Mouse (Mus musculus) liver, embryonic 14.5 days (tissue): Measurements from ENCODE around the gene Exosc5. TPM values are rescaled to one million over a fixed set of nuclear protein-coding genes. Genes with fewer than 3 reads are reported as not detected.
A peak's percentile ranks its signal among the peaks of the same experiment; 100 is the strongest.

Experiments
- ATAC-seq: fragments of 200-750 bp; cut with Nextera tagmentation; 2 replicates; pipeline ENCODE4 v1.8.0; 2017; ENCODE audit warnings: moderate number of reproducible peaks, mild to moderate bottlenecking, moderate library complexity; ENCODE audit not compliant: insufficient read depth
- DNase-seq, 3 experiments: peaks; one replicate each; pipeline ENCODE4 v3.0.0-alpha.2; 2012 to 2013; ENCODE audit warnings: low read depth in 3 of 3, low spot score in 3 of 3
- H3K27ac ChIP-seq: fragments of 300-500 bp; sonication (generic); 2 replicates; pipeline ENCODE4 v1.5.1; 2014; ENCODE audit warnings: moderate library complexity, mild to moderate bottlenecking, control low read depth, inconsistent platforms
- H3K27me3 ChIP-seq: fragments of 300-500 bp; sonication (generic); 2 replicates; pipeline ENCODE4 v1.6.1; 2014; ENCODE audit warnings: mild to moderate bottlenecking, low read length, moderate library complexity; ENCODE audit not compliant: control insufficient read depth, insufficient read depth
- H3K36me3 ChIP-seq: fragments of 300-500 bp; sonication (generic); replicated peaks from 2 replicates; pipeline ENCODE4 v1.6.1; 2014; ENCODE audit warnings: low read depth; ENCODE audit not compliant: control insufficient read depth, insufficient read depth
- H3K4me1 ChIP-seq, 2 experiments: fragments of 200-500 bp in 1 of 2; fragments of 300-500 bp in 1 of 2; sonication (generic) in 1 of 2; replicated peaks; 2 replicates each; pipeline ENCODE4 v1.6.1; 2012 to 2014; ENCODE audit warnings: antibody characterized with exemption in 1 of 2, inconsistent platforms in 1 of 2, low read length in 1 of 2; ENCODE audit not compliant: control insufficient read depth in 2 of 2, insufficient read depth in 2 of 2
- H3K4me2 ChIP-seq: fragments of 300-500 bp; sonication (generic); 2 replicates; pipeline ENCODE4 v1.6.1; 2014; ENCODE audit warnings: low read depth, mild to moderate bottlenecking, control low read depth, moderate library complexity
- H3K4me3 ChIP-seq, 2 experiments: fragments of 200-500 bp in 1 of 2; fragments of 300-500 bp in 1 of 2; sonication (generic) in 1 of 2; 2 replicates each; pipeline ENCODE4 v1.5.1; 2012 to 2014; ENCODE audit warnings: low read depth in 2 of 2, low read length in 2 of 2, mild to moderate bottlenecking in 2 of 2, control low read depth in 1 of 2, inconsistent platforms in 1 of 2, moderate library complexity in 1 of 2; ENCODE audit not compliant: insufficient read depth in 1 of 2
- H3K9ac ChIP-seq: fragments of 300-500 bp; sonication (generic); replicated peaks from 2 replicates; pipeline ENCODE4 v1.6.1; 2014; ENCODE audit warnings: mild to moderate bottlenecking, control low read depth, moderate library complexity
- H3K9me3 ChIP-seq: fragments of 300-500 bp; sonication (generic); 2 replicates; pipeline ENCODE4 v1.6.1; 2016; ENCODE audit warnings: low read length, mixed read lengths; ENCODE audit not compliant: control insufficient read depth
- CTCF ChIP-seq: IDR thresholded peaks from 2 replicates; pipeline ENCODE4 v1.5.1; 2016; ENCODE audit warnings: antibody characterized with exemption, low read depth, control low read depth
- EP300 ChIP-seq: IDR thresholded peaks from 2 replicates; pipeline ENCODE4 v1.6.1; 2016; ENCODE audit warnings: antibody characterized with exemption, low read depth
- WGBS: fragments of 180-500 bp; shearing (Covaris S2); extraction: QIAGEN DNeasy Blood & Tissue Kit; methylation state at CpG from one replicate; pipeline ENCODE4 v1.1.7; 2014; ENCODE audit not compliant: insufficient replicate concordance; 5-methylcytosine and 5-hydroxymethylcytosine counted together
- polyA plus RNA-seq, 2 experiments: library from polyadenylated mRNA; depleted of rRNA in 1 of 2; stranded (reverse) in 1 of 2; unstranded in 1 of 2; fragments of >200 nt; fragmentation: Nextera tagmentation in 1 of 2; extraction: Ambion mirVana in 1 of 2; gene quantifications; 2 replicates each; pipeline versions ENCODE4 v1.2.1 to v1.2.3; 2012 to 2014

Gene Exosc5
- polyA plus RNA-seq, 2 experiments: 33.7 to 48.1 TPM

- DNase-seq: no peak
- 85% methylated on average over 2 of the region's 2 CpGs for WGBS
- Histone ChIP-seq H3K4me2 (no peak overlapping the region), H3K36me3 (peaks cover 24% of the 10 kb centered on the region), H3K4me1 (peaks cover 2 to 24% of the 10 kb centered on the region in 2 experiments), H3K9ac (no peak overlapping the region), H3K27ac (no peak overlapping the region), H3K27me3 (no peaks in the 10 kb centered on the region), H3K9me3 (peaks cover 2% of the 10 kb centered on the region), H3K4me3 (no peak overlapping the region)
- ATAC-seq: no peak
- TF ChIP-seq EP300: no peak
- TF ChIP-seq CTCF: peak; percentile 44
Observed at GRCm38 (mm10) chr7:25702350-25702749, 43.4 kb downstream of the Exosc5 start.

DNA sequence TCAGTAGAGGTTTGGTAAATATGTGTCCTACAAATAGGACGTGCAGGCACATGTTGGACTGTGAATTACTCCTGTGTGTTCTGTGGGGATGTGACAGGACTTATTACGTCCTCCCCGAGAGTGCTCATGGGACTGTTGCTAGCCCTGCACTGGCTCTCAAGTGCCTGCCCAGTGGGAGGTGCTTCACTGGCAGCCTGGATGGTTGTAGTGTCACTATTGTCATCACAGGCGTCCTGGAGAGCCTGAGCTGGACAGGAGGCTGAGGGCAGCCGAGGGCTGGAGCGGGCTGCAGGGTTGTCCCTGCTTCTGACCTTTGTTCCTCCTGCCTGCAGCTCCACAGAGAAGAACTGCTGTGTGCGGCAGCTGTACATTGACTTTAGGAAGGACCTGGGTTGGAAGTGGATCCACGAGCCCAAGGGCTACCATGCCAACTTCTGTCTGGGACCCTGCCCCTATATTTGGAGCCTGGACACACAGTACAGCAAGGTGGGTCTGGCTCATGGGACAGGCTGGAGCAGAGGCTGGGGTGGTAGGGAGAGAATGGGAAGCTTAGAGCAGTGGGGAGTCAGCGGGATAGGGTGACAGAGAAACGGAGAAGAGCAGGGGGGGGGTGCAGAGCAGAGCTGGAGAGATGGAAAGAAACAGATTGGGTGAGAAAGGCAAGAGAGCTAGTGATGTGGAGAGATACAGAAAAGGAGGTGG, 45.0 kb downstream of the Exosc5 start:
- WGBS: 60% methylated on average over 10 of the region's 10 CpGs
- TF ChIP-seq EP300 (no peak), CTCF (no peak)

GRCm38 (mm10) chr7:25704716-25705364, 45.9 kb downstream of the Exosc5 start:
- Histone ChIP-seq H3K9ac (no peak overlapping the region), H3K4me1 (peaks cover 2 to 31% of the 10 kb centered on the region in 2 experiments), H3K4me2 (peak overlapping the region; percentile 42), H3K27ac (no peak overlapping the region), H3K9me3 (peaks cover 2% of the 10 kb centered on the region), H3K27me3 (no peaks in the 10 kb centered on the region), H3K36me3 (peaks cover 14% of the 10 kb centered on the region), H3K4me3 (no peak overlapping the region; a peak in 1 of 4 replicates)
- TF ChIP-seq EP300 (no peak), CTCF (no peak)
- WGBS: 44% methylated on average over 36 of the region's 37 CpGs
- ATAC-seq: no peak
- no peak for DNase-seq

More for the DNA sequence above, 45.0 kb downstream of the Exosc5 start:
- H3K4me2 ChIP-seq: peak overlapping the region; percentile 42
- H3K9me3 ChIP-seq: peaks cover 2% of the 10 kb centered on the region
- DNase-seq (no peak), ATAC-seq (peak; percentile 31)
- H3K9ac ChIP-seq: no peak overlapping the region
- peaks cover 2 to 29% of the 10 kb centered on the region in 2 experiments for H3K4me1 ChIP-seq
- H3K27ac ChIP-seq: no peak overlapping the region
- H3K4me3 ChIP-seq: 0 out of 4 replicates have a peak overlapping the region, but pooled peaks of 1 of the 2 experiments have one; percentile 12
- no peaks in the 10 kb centered on the region for H3K27me3 ChIP-seq
- peaks cover 15% of the 10 kb centered on the region for H3K36me3 ChIP-seq

DNA sequence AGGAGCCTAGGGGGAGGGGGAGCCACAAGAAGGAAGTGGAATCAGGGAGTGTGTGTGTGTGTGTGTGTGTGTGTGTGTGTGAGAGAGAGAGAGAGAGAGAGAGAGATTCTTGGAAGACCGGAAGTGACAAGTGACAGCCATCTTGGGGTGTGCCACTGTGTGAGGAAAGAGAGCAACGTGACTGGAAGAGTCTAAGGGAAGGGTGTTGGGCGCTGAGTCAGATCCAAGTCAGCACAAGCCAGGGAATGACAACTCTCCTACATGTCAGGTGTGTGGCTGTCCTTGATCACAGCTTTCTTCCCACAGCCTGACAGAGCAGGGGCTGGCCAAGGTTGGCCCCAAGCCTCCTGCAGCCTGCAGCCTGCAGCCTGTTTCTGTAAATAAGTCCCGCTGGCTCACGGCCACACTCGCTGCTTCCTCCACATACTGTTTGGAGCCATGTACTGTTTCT, 46.9 kb downstream of the Exosc5 start:
- no peaks in the 10 kb centered on the region for H3K27me3 ChIP-seq
- H3K36me3 ChIP-seq: peaks cover 12% of the 10 kb centered on the region; the same call in 1 of the 2 replicates
- H3K4me2 ChIP-seq: no peak overlapping the region
- no peak overlapping the region for H3K4me3 ChIP-seq
- peaks cover 2 to 32% of the 10 kb centered on the region in 2 experiments for H3K4me1 ChIP-seq
- ATAC-seq (no peak), DNase-seq (no peak)
- WGBS: 69% methylated on average over 6 of the region's 6 CpGs
- TF ChIP-seq EP300 (no peak), CTCF (no peak)
- H3K9me3 ChIP-seq: peaks cover 2% of the 10 kb centered on the region
- H3K9ac ChIP-seq: no peak overlapping the region
- H3K27ac ChIP-seq: no peak overlapping the region

DNA sequence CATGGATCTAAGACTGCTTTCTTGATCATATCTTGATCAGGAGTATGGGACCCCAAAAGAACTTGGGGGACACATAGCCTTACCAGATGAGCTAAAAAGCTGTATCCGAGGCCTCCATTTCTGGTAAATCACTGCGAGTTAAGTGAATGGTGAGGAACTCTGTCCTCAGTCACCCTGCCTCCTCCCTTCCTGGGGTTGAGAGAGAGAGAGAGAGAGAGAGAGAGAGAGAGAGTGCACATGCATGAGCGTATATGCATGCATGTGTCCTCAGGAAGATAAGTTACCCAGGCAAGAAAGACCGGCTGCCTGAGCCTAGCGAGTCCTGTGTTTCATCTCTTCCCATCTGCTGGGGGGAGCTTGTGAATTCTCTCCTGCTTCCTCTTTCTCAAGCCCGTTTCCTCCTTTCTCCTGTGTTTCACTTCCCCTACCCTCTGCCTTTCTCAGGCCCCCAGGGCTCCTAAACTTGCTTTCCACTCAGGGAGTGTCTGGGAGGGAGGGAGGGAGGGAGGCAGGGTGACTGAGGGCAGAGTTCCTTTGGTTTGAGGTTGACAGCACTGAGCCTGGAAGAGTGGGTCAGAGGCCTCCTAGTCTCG, 47.7 kb downstream of the Exosc5 start:
- Histone ChIP-seq H3K4me3 (no peak overlapping the region), H3K27ac (no peak overlapping the region), H3K9ac (no peak overlapping the region), H3K9me3 (peaks cover 2% of the 10 kb centered on the region), H3K27me3 (no peaks in the 10 kb centered on the region), H3K4me2 (no peak overlapping the region), H3K36me3 (peaks cover 11% of the 10 kb centered on the region; the same call in 1 of the 2 replicates), H3K4me1 (peaks cover 2 to 38% of the 10 kb centered on the region in 2 experiments)
- no peak for TF ChIP-seq CTCF
- ATAC-seq: no peak
- 48% methylated on average over 7 of the region's 7 CpGs for WGBS
- DNase-seq: no peak
